Mouse (Mus musculus) midbrain, embryonic 13.5 days (tissue): Measurements from ENCODE around the gene Ptcd1. TPM values are rescaled to one million over a fixed set of nuclear protein-coding genes. Genes with fewer than 3 reads are reported as not detected.
A peak's percentile ranks its signal among the peaks of the same experiment; 100 is the strongest.

Experiments
- ATAC-seq: fragments of 200-750 bp; cut with Nextera tagmentation; 2 replicates; pipeline ENCODE4 v1.8.0; 2017; ENCODE audit warnings: mild to moderate bottlenecking, moderate TSS enrichment, moderate library complexity
- H3K27ac ChIP-seq: fragments of 300-500 bp; sonication (generic); 2 replicates; pipeline ENCODE4 v1.5.1; 2015; ENCODE audit warnings: inconsistent platforms, mild to moderate bottlenecking, moderate library complexity
- H3K27me3 ChIP-seq: fragments of 300-500 bp; sonication (generic); 2 replicates; pipeline ENCODE4 v1.6.1; 2015; ENCODE audit warnings: mild to moderate bottlenecking, inconsistent platforms
- H3K36me3 ChIP-seq: fragments of 300-500 bp; sonication (generic); 2 replicates; pipeline ENCODE4 v1.6.1; 2015; ENCODE audit warnings: mild to moderate bottlenecking, inconsistent platforms
- H3K4me1 ChIP-seq: fragments of 300-500 bp; sonication (generic); replicated peaks from 2 replicates; pipeline ENCODE4 v1.6.1; 2015; ENCODE audit warnings: inconsistent platforms
- H3K4me2 ChIP-seq: fragments of 300-500 bp; sonication (generic); replicated peaks from 2 replicates; pipeline ENCODE4 v1.6.1; 2015; ENCODE audit warnings: moderate library complexity, mild to moderate bottlenecking, inconsistent platforms
- H3K4me3 ChIP-seq: fragments of 300-500 bp; sonication (generic); replicated peaks from 2 replicates; pipeline ENCODE4 v1.5.1; 2015; ENCODE audit warnings: mild to moderate bottlenecking, inconsistent platforms
- H3K9ac ChIP-seq: fragments of 300-500 bp; sonication (generic); replicated peaks from 2 replicates; pipeline ENCODE4 v1.6.1; 2015; ENCODE audit warnings: mild to moderate bottlenecking, inconsistent platforms
- H3K9me3 ChIP-seq: fragments of 300-500 bp; sonication (generic); 2 replicates; pipeline ENCODE4 v1.6.1; 2016; ENCODE audit warnings: mild to moderate bottlenecking, inconsistent platforms
- WGBS: fragments of 180-500 bp; shearing (Covaris S2); methylation state at CpG from one replicate; pipeline ENCODE4 v1.1.7; 2015; 5-methylcytosine and 5-hydroxymethylcytosine counted together
- polyA plus RNA-seq: library from polyadenylated mRNA; unstranded; fragments of >200 nt; fragmentation: Nextera tagmentation; extraction: Ambion mirVana; gene quantifications from 2 replicates; pipeline ENCODE4 v1.2.1, GENCODE M21; 2015

Gene Ptcd1
- polyA plus RNA-seq, 1 experiment from 2014 or later: 22.8 TPM

DNA sequence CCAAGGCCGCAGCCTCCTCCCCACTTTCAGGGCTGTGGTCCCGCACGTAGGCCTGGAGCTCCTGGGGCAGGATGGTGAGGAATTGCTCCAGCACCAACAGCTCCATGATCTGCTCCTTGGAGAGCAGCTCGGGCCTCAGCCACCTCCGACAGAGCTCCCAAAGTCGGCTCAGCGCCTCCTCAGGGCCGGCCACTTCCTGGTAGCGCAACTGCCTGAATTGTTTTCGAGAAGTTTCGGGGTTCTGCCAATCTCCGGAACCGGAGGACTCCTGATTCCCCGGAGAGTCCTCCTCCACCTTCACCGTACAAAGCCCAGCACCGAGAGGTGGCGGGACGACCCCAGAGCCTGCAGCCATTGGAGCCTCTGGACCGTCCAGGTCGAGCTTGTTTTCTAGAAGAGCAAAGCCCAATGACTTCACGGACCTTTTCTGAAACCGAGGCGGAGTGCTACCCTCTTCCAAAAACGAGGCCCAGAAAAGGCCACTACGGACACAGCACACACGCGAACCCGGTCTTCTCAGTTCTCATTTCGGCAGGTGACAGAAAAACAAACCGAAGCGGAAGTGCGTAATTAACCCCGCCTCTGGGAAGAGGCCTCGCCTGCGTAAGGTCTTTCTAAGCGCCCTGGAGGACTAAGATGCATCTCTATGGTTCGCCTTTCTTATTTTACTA, 34.5 kb upstream of the Ptcd1 start, which contains the start of gene Zkscan14:
Zkscan14 (minus strand) TSS at position 548 of the 671 bp plus-strand sequence.
- Histone ChIP-seq H3K4me1 (peaks cover 31% of the 10 kb centered on the region), H3K9me3 (no peaks in the 10 kb centered on the region), H3K4me2 (peak within 1 kb of the TSS; percentile 99), H3K9ac (peak within 1 kb of the TSS; percentile 90), H3K27ac (peak within 1 kb of the TSS; percentile 64; the same call in 1 of the 2 replicates), H3K36me3 (peaks cover 11% of the 10 kb centered on the region), H3K4me3 (peak within 1 kb of the TSS; percentile 62), H3K27me3 (no peaks in the 10 kb centered on the region)
- WGBS: 2% methylated on average over 37 of the region's 37 CpGs
- ATAC-seq: peak; percentile 12

DNA sequence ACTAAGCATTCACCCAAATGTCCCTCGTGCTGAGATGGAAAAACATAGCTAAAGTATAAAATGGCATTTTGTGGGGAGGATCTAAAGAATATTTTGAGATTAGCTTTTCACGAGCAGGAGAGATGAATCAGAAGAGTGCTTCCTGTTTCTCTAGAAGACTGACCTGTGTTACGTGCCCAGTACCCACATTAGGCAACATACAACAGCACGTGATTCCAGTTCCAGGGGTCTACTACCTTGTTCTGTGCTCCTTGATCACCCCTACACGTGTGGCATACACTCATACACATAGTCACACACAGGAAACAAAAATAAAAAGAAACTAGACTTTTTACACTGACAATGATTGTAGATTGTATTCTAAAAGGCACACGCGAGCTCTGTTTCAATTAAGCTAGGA, 33.5 kb upstream of the Ptcd1 start:
- no peaks in the 10 kb centered on the region for H3K27me3 ChIP-seq
- no peak for ATAC-seq
- H3K36me3 ChIP-seq: peaks cover 20% of the 10 kb centered on the region
- H3K4me2 ChIP-seq: peak overlapping the region; percentile 99
- H3K27ac ChIP-seq: no peak overlapping the region
- H3K4me1 ChIP-seq: peaks cover 23% of the 10 kb centered on the region
- 82% methylated on average over 7 of the region's 7 CpGs for WGBS
- H3K9me3 ChIP-seq: no peaks in the 10 kb centered on the region
- H3K9ac ChIP-seq: no peak overlapping the region
- H3K4me3 ChIP-seq: peak overlapping the region; percentile 62

DNA sequence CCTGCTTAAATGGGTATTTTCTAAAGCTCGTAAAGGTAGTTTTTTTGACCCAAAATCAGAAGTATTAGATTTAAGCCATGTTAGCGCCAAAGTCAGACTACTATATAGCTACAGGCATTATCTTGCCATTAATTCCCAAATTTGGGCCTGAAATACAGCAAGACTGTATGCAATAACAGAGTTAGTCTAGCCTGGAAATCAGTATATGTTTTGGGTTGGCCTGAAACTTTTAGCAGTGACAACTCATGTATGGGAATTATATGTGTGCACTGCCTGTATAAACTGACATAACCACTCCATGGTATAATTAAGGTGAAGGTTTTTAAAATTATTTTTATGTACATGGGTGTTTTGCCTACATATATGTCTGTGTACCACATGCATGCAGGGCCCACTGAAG, 25.1 kb upstream of the Ptcd1 start, which contains the start of gene Atp5j2:
Atp5j2 (minus strand) TSS at position 101 of the 400 bp plus-strand sequence.
- Histone ChIP-seq H3K9me3 (no peaks in the 10 kb centered on the region), H3K36me3 (peaks cover 43% of the 10 kb centered on the region), H3K27me3 (no peaks in the 10 kb centered on the region), H3K4me2 (peak within 1 kb of the TSS; percentile 92), H3K4me1 (peaks cover 28% of the 10 kb centered on the region), H3K9ac (peak within 1 kb of the TSS; percentile 97), H3K4me3 (peak within 1 kb of the TSS; percentile 90), H3K27ac (peak within 1 kb of the TSS; percentile 84)
- WGBS: 67% methylated on average over 2 of the region's 2 CpGs
- no peak; the same call in 1 of the 2 replicates for ATAC-seq

DNA sequence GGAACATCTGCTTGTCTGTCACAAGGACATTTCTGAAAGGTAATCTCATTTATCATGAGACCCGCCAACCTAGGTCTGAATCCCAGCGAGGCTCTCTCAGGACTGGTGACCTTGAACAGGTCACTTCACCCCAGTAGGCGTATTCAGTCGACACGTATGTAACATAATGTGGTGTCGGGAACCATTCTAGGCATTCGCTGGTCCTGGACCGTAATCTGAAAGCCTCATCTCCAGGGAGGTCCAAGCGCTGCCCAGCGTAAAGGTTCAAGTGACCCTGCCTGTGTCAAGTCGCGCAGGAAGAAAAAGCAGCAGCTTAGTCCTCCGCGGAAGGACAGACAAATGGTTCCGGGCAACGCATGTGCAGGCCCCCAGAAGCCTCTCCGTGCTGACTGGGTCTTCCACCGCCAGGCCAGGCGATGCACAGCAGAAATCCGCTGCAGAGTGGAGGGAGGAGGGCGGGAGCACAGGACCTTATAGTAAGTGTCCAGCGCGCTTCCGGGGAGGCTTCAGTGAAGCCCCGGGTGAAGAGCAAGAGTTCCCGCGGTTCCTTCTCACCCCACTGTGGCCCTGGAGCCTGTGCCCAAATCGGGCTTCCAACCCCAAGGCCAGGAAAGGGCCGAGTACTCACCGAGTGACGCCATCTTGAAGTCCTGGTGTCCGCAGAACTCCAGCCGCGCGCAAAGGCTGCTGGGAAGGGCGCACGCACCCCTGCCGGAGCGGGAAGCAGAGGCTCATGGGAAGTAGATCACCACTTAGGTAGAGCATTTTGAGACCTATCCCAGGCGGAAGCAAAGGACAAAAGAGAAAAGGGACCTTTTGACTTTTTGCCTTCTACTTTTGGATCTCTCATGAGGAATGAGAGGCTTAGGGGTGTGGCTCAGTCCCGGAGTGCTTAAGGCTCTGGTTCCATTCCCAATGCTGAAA, 24.2 kb upstream of the Ptcd1 start:
- Histone ChIP-seq H3K27me3 (no peaks in the 10 kb centered on the region), H3K36me3 (peaks cover 50% of the 10 kb centered on the region), H3K9ac (peak overlapping the region; percentile 97), H3K4me1 (peaks cover 28% of the 10 kb centered on the region), H3K4me3 (peak overlapping the region; percentile 90), H3K9me3 (no peaks in the 10 kb centered on the region), H3K27ac (peak overlapping the region; percentile 84), H3K4me2 (peak overlapping the region; percentile 92)
- under 1% methylated on average over 41 of the region's 41 CpGs for WGBS
- peak; percentile 86 for ATAC-seq

DNA sequence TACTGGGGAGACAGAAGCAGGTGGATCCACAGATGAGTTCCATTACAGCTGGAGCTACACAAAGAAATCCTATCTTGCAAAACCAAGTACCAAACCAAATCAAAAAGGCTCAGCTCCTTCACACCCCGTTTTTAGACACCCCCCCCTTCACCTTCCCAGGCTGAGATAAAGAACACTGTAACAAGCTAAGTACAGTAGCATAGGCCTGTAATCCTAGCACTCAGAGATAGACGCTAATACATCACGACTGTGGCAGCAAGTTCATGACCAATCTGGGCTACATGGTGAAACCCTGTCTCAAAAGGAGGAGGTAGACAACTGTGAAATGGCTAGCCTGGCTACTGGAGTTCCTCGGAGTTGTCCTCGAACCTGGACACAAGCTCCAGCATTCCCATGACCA, 23.5 kb upstream of the Ptcd1 start:
- Histone ChIP-seq H3K27ac (no peak overlapping the region), H3K27me3 (no peaks in the 10 kb centered on the region), H3K4me1 (peaks cover 28% of the 10 kb centered on the region), H3K9ac (peak overlapping the region; percentile 97), H3K9me3 (no peaks in the 10 kb centered on the region), H3K4me3 (peak overlapping the region; percentile 90), H3K4me2 (peak overlapping the region; percentile 92), H3K36me3 (peaks cover 50% of the 10 kb centered on the region)
- ATAC-seq: no peak
- WGBS: 59% methylated on average over 5 of the region's 5 CpGs

DNA sequence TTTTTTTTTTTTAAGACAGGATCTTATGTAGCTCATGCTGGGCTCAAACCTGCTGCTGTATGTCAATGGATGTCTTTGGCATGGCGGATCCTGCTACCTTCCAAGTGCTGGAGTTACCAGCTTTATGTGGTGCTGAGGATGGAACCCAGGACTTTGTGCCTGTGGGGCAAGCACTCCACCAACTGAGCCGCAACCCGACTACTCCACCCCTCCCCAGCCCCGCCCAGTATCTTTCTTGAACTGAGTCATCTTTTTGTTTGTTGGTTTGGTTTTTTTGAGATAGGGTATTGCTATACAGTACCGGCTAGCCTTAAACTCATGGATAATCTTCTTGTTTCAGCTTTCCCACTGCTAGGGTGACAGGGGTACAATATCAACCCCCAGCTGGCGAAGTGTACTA, 22.5 kb upstream of the Ptcd1 start:
- H3K27me3 ChIP-seq: no peaks in the 10 kb centered on the region
- H3K36me3 ChIP-seq: peaks cover 49% of the 10 kb centered on the region
- no peak overlapping the region for H3K9ac ChIP-seq
- H3K27ac ChIP-seq: no peak overlapping the region
- WGBS: 97% methylated on average over 6 of the region's 6 CpGs
- ATAC-seq: no peak
- H3K4me1 ChIP-seq: peaks cover 28% of the 10 kb centered on the region
- H3K4me3 ChIP-seq: no peak overlapping the region
- no peaks in the 10 kb centered on the region for H3K9me3 ChIP-seq
- no peak overlapping the region for H3K4me2 ChIP-seq

DNA sequence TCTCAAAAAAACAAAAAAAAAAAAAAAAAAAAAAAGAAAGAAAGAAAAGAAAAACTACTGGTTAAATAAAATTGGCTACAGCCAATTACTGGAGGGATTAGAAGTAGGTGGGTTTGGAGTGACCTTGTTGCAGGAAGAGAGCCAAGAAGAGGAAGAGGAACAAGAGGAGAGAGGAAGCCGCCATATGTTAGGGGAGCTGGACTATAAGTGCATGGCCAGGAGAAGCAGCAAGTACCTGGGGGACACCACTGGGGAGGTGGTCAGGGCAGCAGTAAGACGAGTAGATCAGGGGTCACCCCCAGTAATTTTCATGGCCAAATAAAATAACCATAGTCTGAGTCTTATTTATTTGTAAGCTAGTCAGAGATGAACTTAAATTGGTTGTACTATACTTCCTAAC, 18.3 kb upstream of the Ptcd1 start:
- Histone ChIP-seq H3K4me2 (no peak overlapping the region), H3K9ac (no peak overlapping the region), H3K4me3 (no peak overlapping the region), H3K9me3 (no peaks in the 10 kb centered on the region), H3K4me1 (peaks cover 15% of the 10 kb centered on the region), H3K36me3 (peaks cover 78% of the 10 kb centered on the region), H3K27ac (no peak overlapping the region), H3K27me3 (no peaks in the 10 kb centered on the region)
- 94% methylated on average over 2 of the region's 2 CpGs for WGBS
- ATAC-seq: no peak

DNA sequence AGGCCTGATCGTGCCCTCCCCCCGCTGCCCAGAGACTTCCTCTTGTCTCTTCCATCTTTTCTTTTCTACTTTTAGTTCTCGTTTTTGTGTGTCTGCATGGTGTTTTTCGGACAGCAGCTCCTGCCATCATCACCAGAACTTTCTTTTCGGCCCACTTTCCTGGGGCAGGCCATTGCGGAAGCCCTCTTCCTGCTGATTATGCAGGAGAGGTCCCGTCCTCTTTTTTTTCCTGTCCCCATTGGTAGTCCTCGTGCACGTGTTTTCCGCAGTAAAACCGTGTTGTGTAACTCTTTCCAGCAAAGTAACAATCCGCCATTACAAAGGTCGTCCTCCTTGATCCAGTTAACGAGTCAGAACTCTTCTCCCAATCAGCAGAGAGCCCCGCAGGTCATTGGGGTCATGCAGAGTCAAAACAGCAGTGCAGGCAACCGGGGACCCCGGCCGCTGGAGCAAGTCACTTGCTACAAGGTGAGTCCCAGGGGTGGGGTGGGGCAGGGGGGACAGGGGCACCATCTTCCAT, 11.6 kb upstream of the Ptcd1 start:
- 92% methylated on average over 18 of the region's 18 CpGs for WGBS
- H3K36me3 ChIP-seq: peaks cover 100% of the 10 kb centered on the region

DNA sequence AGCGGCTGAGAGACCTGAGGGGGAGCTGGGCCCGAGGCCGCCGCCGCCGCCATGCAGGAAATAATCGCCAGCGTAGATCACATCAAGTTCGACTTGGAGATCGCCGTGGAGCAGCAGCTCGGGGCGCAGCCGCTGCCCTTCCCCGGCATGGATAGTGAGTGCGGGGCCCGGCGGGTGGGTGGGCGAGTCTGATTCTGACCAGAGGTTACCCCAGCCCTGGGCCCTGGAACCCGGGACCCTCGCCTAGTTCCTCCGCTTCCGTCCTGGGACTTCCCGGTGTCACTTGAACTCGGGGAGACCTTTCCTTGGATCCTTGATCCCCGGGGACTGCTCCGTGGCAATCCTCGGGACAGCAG, 376 bp upstream of the Ptcd1 start:
- WGBS: under 1% methylated on average over 23 of the region's 28 CpGs
- no peaks in the 10 kb centered on the region for H3K27me3 ChIP-seq
- H3K4me1 ChIP-seq: peaks cover 27% of the 10 kb centered on the region
- no peaks in the 10 kb centered on the region for H3K9me3 ChIP-seq
- peak overlapping the region; percentile 68 for H3K27ac ChIP-seq
- peak overlapping the region; percentile 94 for H3K4me3 ChIP-seq
- peak; percentile 80 for ATAC-seq
- peaks cover 46% of the 10 kb centered on the region for H3K36me3 ChIP-seq
- H3K4me2 ChIP-seq: peak overlapping the region; percentile 97
- H3K9ac ChIP-seq: peak overlapping the region; percentile 93

More for the DNA sequence above, 11.6 kb upstream of the Ptcd1 start:
- H3K27ac ChIP-seq: no peak overlapping the region
- no peaks in the 10 kb centered on the region for H3K27me3 ChIP-seq
- H3K4me3 ChIP-seq: no peak overlapping the region
- no peak overlapping the region for H3K4me2 ChIP-seq
- H3K4me1 ChIP-seq: no peaks in the 10 kb centered on the region
- H3K9me3 ChIP-seq: no peaks in the 10 kb centered on the region
- ATAC-seq: no peak
- H3K9ac ChIP-seq: no peak overlapping the region

DNA sequence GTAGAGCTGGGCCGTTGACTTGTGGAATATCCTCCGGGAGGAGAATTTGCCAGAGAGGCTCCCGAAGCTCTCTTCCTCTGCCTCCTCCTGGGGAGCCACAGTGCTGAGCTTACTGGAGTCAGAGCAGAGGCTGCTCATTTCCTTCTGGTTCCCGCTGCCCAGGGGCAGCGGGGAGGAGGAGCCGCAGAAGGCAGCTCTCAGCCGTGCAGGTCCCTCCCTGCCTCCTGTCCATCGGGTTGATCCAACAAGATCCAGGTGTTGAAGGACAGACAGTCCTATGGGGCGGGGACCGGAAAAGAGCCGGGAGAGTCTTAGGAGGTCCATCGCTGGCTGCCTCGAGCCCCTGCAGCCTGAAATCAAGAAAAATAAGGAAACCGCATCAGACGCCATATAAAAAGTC, 1.7 kb downstream of the Ptcd1 start:
- H3K4me1 ChIP-seq: peaks cover 27% of the 10 kb centered on the region
- H3K9me3 ChIP-seq: no peaks in the 10 kb centered on the region
- H3K27me3 ChIP-seq: no peaks in the 10 kb centered on the region
- peaks cover 45% of the 10 kb centered on the region for H3K36me3 ChIP-seq
- H3K27ac ChIP-seq: no peak overlapping the region
- H3K4me3 ChIP-seq: 0 out of 2 replicates have a peak overlapping the region, but pooled peaks have one; percentile 6
- 88% methylated on average over 15 of the region's 15 CpGs for WGBS
- ATAC-seq: no peak
- H3K9ac ChIP-seq: no peak overlapping the region
- H3K4me2 ChIP-seq: no peak overlapping the region

DNA sequence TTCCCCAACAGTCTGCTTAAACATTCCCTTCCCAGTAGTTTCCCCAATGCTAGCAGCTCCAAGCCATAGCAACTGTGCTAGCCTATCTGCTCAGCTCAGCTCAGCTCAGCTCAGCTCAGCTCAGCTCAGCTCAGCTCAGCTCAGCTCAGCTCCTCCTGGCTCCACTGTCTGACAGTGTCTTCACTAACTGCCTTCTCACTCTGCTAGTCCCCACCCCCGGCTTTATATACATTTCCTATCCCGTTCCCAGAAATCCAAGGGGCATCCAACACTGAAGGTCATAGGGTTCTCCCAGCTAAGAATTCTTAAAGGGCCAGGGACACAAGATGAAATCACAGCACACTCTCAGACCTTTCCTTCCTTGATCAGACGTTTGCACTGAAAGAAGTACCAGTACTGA, 2.2 kb downstream of the Ptcd1 start:
- H3K4me2 ChIP-seq: no peak overlapping the region
- no peaks in the 10 kb centered on the region for H3K9me3 ChIP-seq
- no peak overlapping the region for H3K9ac ChIP-seq
- H3K27ac ChIP-seq: no peak overlapping the region
- H3K27me3 ChIP-seq: no peaks in the 10 kb centered on the region
- peaks cover 47% of the 10 kb centered on the region for H3K36me3 ChIP-seq
- no peak for ATAC-seq
- peaks cover 27% of the 10 kb centered on the region for H3K4me1 ChIP-seq
- 73% methylated on average over 3 of the region's 3 CpGs for WGBS
- H3K4me3 ChIP-seq: no peak overlapping the region

DNA sequence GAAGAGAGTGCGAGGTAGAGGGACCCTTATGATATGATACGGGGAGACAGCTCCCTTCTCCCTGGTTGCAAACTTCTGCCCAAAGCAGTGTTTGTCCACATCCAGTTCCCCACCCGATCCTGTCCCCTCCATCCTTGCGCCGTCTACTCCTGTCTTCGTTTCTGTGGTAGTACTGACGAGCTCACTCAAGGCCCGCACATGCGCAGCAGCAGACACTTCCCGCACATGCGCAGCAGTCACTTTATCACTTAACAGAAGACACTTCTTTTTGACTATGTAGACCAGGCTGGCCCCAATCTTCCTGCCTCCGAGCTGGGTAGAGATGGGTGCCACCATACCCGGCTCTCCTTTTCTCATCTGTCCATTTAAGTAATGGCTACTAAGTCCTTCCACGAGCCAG, 5.5 kb downstream of the Ptcd1 start:
- no peaks in the 10 kb centered on the region for H3K9me3 ChIP-seq
- no peak overlapping the region for H3K4me2 ChIP-seq
- H3K36me3 ChIP-seq: peaks cover 78% of the 10 kb centered on the region
- H3K27me3 ChIP-seq: no peaks in the 10 kb centered on the region
- peaks cover 8% of the 10 kb centered on the region for H3K4me1 ChIP-seq
- ATAC-seq: no peak
- 96% methylated on average over 14 of the region's 14 CpGs for WGBS
- H3K4me3 ChIP-seq: no peak overlapping the region
- no peak overlapping the region for H3K27ac ChIP-seq
- no peak overlapping the region for H3K9ac ChIP-seq
